Mouse (Mus musculus) liver, embryonic 11.5 days (tissue): ENCODE data around the gene Nxnl1. TPM values are rescaled to one million over a fixed set of nuclear protein-coding genes. Genes with fewer than 3 reads are reported as not detected.

ENCODE experiments used
- ATAC-seq: fragments of 200-750 bp; cut with Nextera tagmentation; replicated peaks from 2 replicates; pipeline ENCODE4 v1.8.0; 2017; ENCODE audit warnings: moderate number of reproducible peaks, mild to moderate bottlenecking, moderate TSS enrichment, moderate library complexity; ENCODE audit not compliant: low FRiP score
- DNase-seq: peaks from one replicate; pipeline ENCODE4 v3.0.0-alpha.2; 2017; ENCODE audit warnings: low spot score
- H3K27ac ChIP-seq: fragments of 300-500 bp; sonication (generic); 2 replicates; pipeline ENCODE4 v1.5.1; 2014; ENCODE audit warnings: mild to moderate bottlenecking, low read depth, low read length, control low read depth
- H3K27me3 ChIP-seq: fragments of 300-500 bp; sonication (generic); replicated peaks from 2 replicates; pipeline ENCODE4 v1.6.1; 2014; ENCODE audit warnings: low read length, mixed read lengths; ENCODE audit not compliant: control insufficient read depth, insufficient read depth
- H3K36me3 ChIP-seq: fragments of 300-500 bp; sonication (generic); 2 replicates; pipeline ENCODE4 v1.6.1; 2014; ENCODE audit warnings: mild to moderate bottlenecking, low read length, moderate library complexity, mixed read lengths; ENCODE audit not compliant: control insufficient read depth, insufficient read depth
- H3K4me1 ChIP-seq: fragments of 300-500 bp; sonication (generic); replicated peaks from 2 replicates; pipeline ENCODE4 v1.6.1; 2014; ENCODE audit warnings: low read length, mixed read lengths; ENCODE audit not compliant: control insufficient read depth, insufficient read depth
- H3K4me2 ChIP-seq: fragments of 300-500 bp; sonication (generic); 2 replicates; pipeline ENCODE4 v1.6.1; 2014; ENCODE audit warnings: mild to moderate bottlenecking, control low read depth, moderate library complexity
- H3K4me3 ChIP-seq: fragments of 300-500 bp; sonication (generic); 2 replicates; pipeline ENCODE4 v1.5.1; 2014; ENCODE audit warnings: low read depth, low read length, control low read depth
- H3K9ac ChIP-seq: fragments of 300-500 bp; sonication (generic); 2 replicates; pipeline ENCODE4 v1.6.1; 2014; ENCODE audit warnings: low read depth, low read length, control low read depth
- H3K9me3 ChIP-seq: fragments of 300-500 bp; sonication (generic); 2 replicates; pipeline ENCODE4 v1.6.1; 2016; ENCODE audit warnings: low read length, inconsistent platforms, mixed read lengths; ENCODE audit not compliant: control insufficient read depth
- WGBS: fragments of 180-500 bp; shearing (Covaris S2); extraction: QIAGEN DNeasy Blood & Tissue Kit; methylation state at CpG from one replicate; pipeline ENCODE4 v1.1.7; 2014; 5-methylcytosine and 5-hydroxymethylcytosine counted together
- polyA plus RNA-seq: library from polyadenylated mRNA; unstranded; fragments of >200 nt; fragmentation: Nextera tagmentation; extraction: Ambion mirVana; gene quantifications from 2 replicates; pipeline ENCODE4 v1.2.1, GENCODE M21; 2014

The Nxnl1 gene
- polyA plus RNA-seq, 1 experiment from 2014 or later, result 0.23 TPM

GRCm38 (mm10) chr8:71574426-71574825 is 8.0 kb upstream of the Nxnl1 start:
- ATAC-seq, result no peak
- no peak for DNase-seq
- H3K27ac ChIP-seq, result no peak overlapping the region
- 64% methylated on average over 7 of the region's 7 CpGs for WGBS
- no peaks in the 10 kb centered on the region for H3K9me3 ChIP-seq
- H3K27me3 ChIP-seq, result no peaks in the 10 kb centered on the region
- no peak overlapping the region for H3K9ac ChIP-seq
- H3K4me3 ChIP-seq, result no peak overlapping the region
- H3K4me1 ChIP-seq, result peaks cover 8% of the 10 kb centered on the region
- H3K4me2 ChIP-seq, result no peak overlapping the region
- no peaks in the 10 kb centered on the region for H3K36me3 ChIP-seq

- Histone ChIP-seq H3K9ac (no peak overlapping the region), H3K36me3 (no peaks in the 10 kb centered on the region), H3K9me3 (no peaks in the 10 kb centered on the region), H3K27ac (no peak overlapping the region), H3K4me2 (no peak overlapping the region), H3K27me3 (peaks cover 7% of the 10 kb centered on the region), H3K4me3 (no peak overlapping the region), H3K4me1 (peaks cover 8% of the 10 kb centered on the region)
- ATAC-seq (no peak), DNase-seq (no peak)
- 81% methylated on average over 9 of the region's 9 CpGs for WGBS
Measured at GRCm38 (mm10) chr8:71572847-71573633, 6.6 kb upstream of the Nxnl1 start.

GRCm38 (mm10) chr8:71572077-71572476 is 5.7 kb upstream of the Nxnl1 start:
- peaks cover 8% of the 10 kb centered on the region for H3K4me1 ChIP-seq
- no peak overlapping the region for H3K4me2 ChIP-seq
- ATAC-seq, result no peak
- DNase-seq, result no peak
- no peaks in the 10 kb centered on the region for H3K36me3 ChIP-seq
- H3K9ac ChIP-seq, result no peak overlapping the region
- H3K9me3 ChIP-seq, result no peaks in the 10 kb centered on the region
- H3K27me3 ChIP-seq, result peaks cover 7% of the 10 kb centered on the region
- no peak overlapping the region for H3K27ac ChIP-seq
- H3K4me3 ChIP-seq, result no peak overlapping the region
- WGBS, result 86% methylated on average over 2 of the region's 2 CpGs

GRCm38 (mm10) chr8:71570291-71570954 is 4.0 kb upstream of the Nxnl1 start:
- under 1% methylated on average over 41 of the region's 41 CpGs for WGBS
- H3K9me3 ChIP-seq, result no peaks in the 10 kb centered on the region
- no peaks in the 10 kb centered on the region for H3K36me3 ChIP-seq
- peaks cover 7% of the 10 kb centered on the region for H3K27me3 ChIP-seq
- peak overlapping the region; percentile 59 for H3K9ac ChIP-seq
- ATAC-seq (peak; percentile 81), DNase-seq (peak; percentile 88)
- peak overlapping the region; percentile 94 for H3K4me2 ChIP-seq
- H3K4me3 ChIP-seq, result peak overlapping the region; percentile 67
- peaks cover 8% of the 10 kb centered on the region for H3K4me1 ChIP-seq
- no peak overlapping the region for H3K27ac ChIP-seq

- Histone ChIP-seq H3K4me3 (peak overlapping the region; percentile 67), H3K4me2 (peak overlapping the region; percentile 94), H3K27ac (no peak overlapping the region), H3K4me1 (peaks cover 8% of the 10 kb centered on the region), H3K9me3 (no peaks in the 10 kb centered on the region), H3K27me3 (peaks cover 7% of the 10 kb centered on the region), H3K36me3 (no peaks in the 10 kb centered on the region), H3K9ac (0 out of 2 replicates have a peak overlapping the region, but pooled peaks have one; percentile 25)
- DNase-seq (peak; percentile 78), ATAC-seq (peak; percentile 77)
- WGBS, result 1% methylated on average over 51 of the region's 51 CpGs
Measured at GRCm38 (mm10) chr8:71569366-71570290, 3.2 kb upstream of the Nxnl1 start.

GRCm38 (mm10) chr8:71568941-71569340 is 2.5 kb upstream of the Nxnl1 start:
- Histone ChIP-seq H3K4me2 (peak overlapping the region; percentile 94), H3K9ac (no peak overlapping the region), H3K4me1 (peaks cover 8% of the 10 kb centered on the region), H3K27ac (no peak overlapping the region), H3K27me3 (peaks cover 7% of the 10 kb centered on the region), H3K4me3 (peak overlapping the region; percentile 67), H3K36me3 (no peaks in the 10 kb centered on the region), H3K9me3 (no peaks in the 10 kb centered on the region)
- WGBS, result 42% methylated on average over 6 of the region's 6 CpGs
- no peak for ATAC-seq
- DNase-seq, result no peak

- peaks cover 8% of the 10 kb centered on the region for H3K4me1 ChIP-seq
- H3K9me3 ChIP-seq, result no peaks in the 10 kb centered on the region
- DNase-seq (no peak), ATAC-seq (no peak)
- no peak within 1 kb of the TSS for H3K27ac ChIP-seq
- 21% methylated on average over 13 of the region's 13 CpGs for WGBS
- H3K36me3 ChIP-seq, result no peaks in the 10 kb centered on the region
- peak within 1 kb of the TSS; percentile 67 for H3K4me3 ChIP-seq
- 0 out of 2 replicates have a peak within 1 kb of the TSS, but pooled peaks have one; percentile 25 for H3K9ac ChIP-seq
- H3K27me3 ChIP-seq, result peaks cover 7% of the 10 kb centered on the region
- peak within 1 kb of the TSS; percentile 94 for H3K4me2 ChIP-seq
Measured at GRCm38 (mm10) chr8:71568387-71568937, 2.1 kb upstream of the Nxnl1 start, which contains the start of gene Slc27a1. Gene Slc27a1 (plus strand): TSS chr8:71568882.

- Histone ChIP-seq H3K9ac (no peak overlapping the region), H3K9me3 (no peaks in the 10 kb centered on the region), H3K27me3 (peaks cover 7% of the 10 kb centered on the region), H3K4me1 (peaks cover 9% of the 10 kb centered on the region), H3K4me2 (no peak overlapping the region), H3K4me3 (no peak overlapping the region), H3K36me3 (no peaks in the 10 kb centered on the region), H3K27ac (no peak overlapping the region)
- 67% methylated on average over 7 of the region's 7 CpGs for WGBS
- DNase-seq (no peak), ATAC-seq (no peak)
Measured at GRCm38 (mm10) chr8:71567587-71567986, 1.2 kb upstream of the Nxnl1 start.
